Mouse (Mus musculus) R1 (cell line): ENCODE measurements around the gene Uaca.

Experiments used
- DNase-seq: peaks from one replicate; pipeline ENCODE4 v3.0.0-alpha.2; 2018; ENCODE audit warnings: low read depth, low spot score

Gene Uaca

GRCm38 (mm10) chr9:60837078-60837448, 42.7 kb downstream of the Uaca start:
- no peak for DNase-seq

- DNase-seq, result no peak
These were observed 43.3 kb downstream of the Uaca start for GRCm38 (mm10) chr9:60837449-60838141.

- no peak for DNase-seq
These were observed 44.1 kb downstream of the Uaca start for GRCm38 (mm10) chr9:60838331-60838872.

- DNase-seq, result no peak
These were observed 47.1 kb downstream of the Uaca start for GRCm38 (mm10) chr9:60841393-60841792.

- no peak for DNase-seq
These were observed 49.2 kb downstream of the Uaca start for GRCm38 (mm10) chr9:60843415-60844076.

- DNase-seq, result no peak
These were observed 54.4 kb downstream of the Uaca start for GRCm38 (mm10) chr9:60848730-60849129.

- DNase-seq, result no peak
These were observed 55.6 kb downstream of the Uaca start for GRCm38 (mm10) chr9:60849986-60850385.

- no peak for DNase-seq
These were observed 59.9 kb downstream of the Uaca start for GRCm38 (mm10) chr9:60854196-60854595.

GRCm38 (mm10) chr9:60857833-60858232, 63.5 kb downstream of the Uaca start:
- DNase-seq, result peak; percentile 52

- DNase-seq, result peak; percentile 70
These were observed 64.1 kb downstream of the Uaca start for GRCm38 (mm10) chr9:60858306-60858960.

- DNase-seq, result no peak
These were observed 64.7 kb downstream of the Uaca start for GRCm38 (mm10) chr9:60859031-60859430.

- no peak for DNase-seq
These were observed 66.7 kb downstream of the Uaca start for GRCm38 (mm10) chr9:60861030-60861429.

- no peak for DNase-seq
These were observed 70.3 kb downstream of the Uaca start for GRCm38 (mm10) chr9:60864664-60865063.

GRCm38 (mm10) chr9:60865866-60866265, 71.5 kb downstream of the Uaca start:
- DNase-seq, result peak; percentile 47

- peak; percentile 22 for DNase-seq
These were observed 76.1 kb downstream of the Uaca start for GRCm38 (mm10) chr9:60870451-60870850.

GRCm38 (mm10) chr9:60870919-60871503, 76.7 kb downstream of the Uaca start:
- DNase-seq, result no peak

GRCm38 (mm10) chr9:60873257-60874054, 79.1 kb downstream of the Uaca start:
- no peak for DNase-seq

GRCm38 (mm10) chr9:60874055-60874392, 79.7 kb downstream of the Uaca start:
- no peak for DNase-seq

- no peak for DNase-seq
These were observed 81.7 kb downstream of the Uaca start for GRCm38 (mm10) chr9:60876085-60876484.

GRCm38 (mm10) chr9:60876531-60876930, 82.2 kb downstream of the Uaca start:
- no peak for DNase-seq

GRCm38 (mm10) chr9:60878051-60878557, 83.8 kb downstream of the Uaca start:
- no peak for DNase-seq
